Mouse (Mus musculus) limb, embryonic 10.5 days (tissue): ENCODE measurements around the gene Lypd9. TPM values are rescaled to one million over a fixed set of nuclear protein-coding genes. Genes with fewer than 3 reads are reported as not detected.
A peak's percentile ranks its signal among the peaks of the same experiment; 100 is the strongest.
"Not testable (repeated sequence)": the region's sequence is repeated elsewhere in the genome, so short reads cannot be mapped to it uniquely, and the experiment has no call there.

ENCODE experiments used
- DNase-seq: peaks from one replicate; pipeline ENCODE4 v3.0.0-alpha.2; 2017; ENCODE audit warnings: low spot score
- H3K27ac ChIP-seq: fragments of 300-500 bp; sonication (generic); 2 replicates; pipeline ENCODE4 v1.5.1; 2016; ENCODE audit warnings: mild to moderate bottlenecking
- H3K27me3 ChIP-seq: fragments of 300-500 bp; sonication (generic); 2 replicates; pipeline ENCODE4 v1.6.1; 2016; ENCODE audit warnings: low read depth, mild to moderate bottlenecking; ENCODE audit not compliant: poor library complexity, severe bottlenecking
- H3K36me3 ChIP-seq: fragments of 300-500 bp; sonication (generic); 2 replicates; pipeline ENCODE4 v1.6.1; 2016; ENCODE audit warnings: mild to moderate bottlenecking, moderate library complexity
- H3K4me1 ChIP-seq: fragments of 300-500 bp; sonication (generic); 2 replicates; pipeline ENCODE4 v1.6.1; 2016
- H3K4me3 ChIP-seq: fragments of 300-500 bp; sonication (generic); 2 replicates; pipeline ENCODE4 v1.5.1; 2016; ENCODE audit warnings: mild to moderate bottlenecking, moderate library complexity
- H3K9me3 ChIP-seq: fragments of 300-500 bp; sonication (generic); replicated peaks from 2 replicates; pipeline ENCODE4 v1.6.1; 2016; ENCODE audit warnings: mild to moderate bottlenecking
- WGBS: fragments of 180-500 bp; shearing (Covaris S2); methylation state at CpG from one replicate; pipeline ENCODE4 v1.1.7; 2016; 5-methylcytosine and 5-hydroxymethylcytosine counted together
- polyA plus RNA-seq: library from polyadenylated mRNA; unstranded; fragments of >200 nt; fragmentation: Nextera tagmentation; extraction: Ambion mirVana; gene quantifications from 2 replicates; pipeline ENCODE4 v1.2.1, GENCODE M21; 2016

The Lypd9 gene
- not detected in 2 replicates for polyA plus RNA-seq

- Histone ChIP-seq H3K4me1 (peaks cover 34% of the 10 kb centered on the region), H3K4me3 (no peak within 1 kb of the TSS), H3K27me3 (no peaks in the 10 kb centered on the region), H3K36me3 (no peaks in the 10 kb centered on the region), H3K9me3 (no peaks in the 10 kb centered on the region), H3K27ac (peak within 1 kb of the TSS; percentile 70)
- no peak for DNase-seq
- 95% methylated on average over 9 of the region's 9 CpGs for WGBS
These were observed at the start of gene Lypd9 for GRCm38 (mm10) chr11:58452759-58453158. Gene Lypd9 (minus strand): TSS chr11:58452923.

- not testable (repeated sequence) for H3K36me3 ChIP-seq, DNase-seq, H3K27me3 ChIP-seq, H3K4me1 ChIP-seq, H3K4me3 ChIP-seq, H3K9me3 ChIP-seq, H3K27ac ChIP-seq
These were observed 49.7 kb upstream of the Lypd9 start, which contains the start of gene Olfr331 for GRCm38 (mm10) chr11:58502472-58502871. Gene Olfr331 (minus strand): TSS chr11:58502572.

GRCm38 (mm10) chr11:58499290-58499689, 46.6 kb upstream of the Lypd9 start:
- Histone ChIP-seq H3K4me3 (no peak overlapping the region), H3K9me3 (no peaks in the 10 kb centered on the region), H3K27me3 (no peaks in the 10 kb centered on the region), H3K36me3 (no peaks in the 10 kb centered on the region), H3K4me1 (no peaks in the 10 kb centered on the region), H3K27ac (no peak overlapping the region)
- no peak for DNase-seq
- WGBS = 74% methylated on average over 3 of the region's 3 CpGs

DNA sequence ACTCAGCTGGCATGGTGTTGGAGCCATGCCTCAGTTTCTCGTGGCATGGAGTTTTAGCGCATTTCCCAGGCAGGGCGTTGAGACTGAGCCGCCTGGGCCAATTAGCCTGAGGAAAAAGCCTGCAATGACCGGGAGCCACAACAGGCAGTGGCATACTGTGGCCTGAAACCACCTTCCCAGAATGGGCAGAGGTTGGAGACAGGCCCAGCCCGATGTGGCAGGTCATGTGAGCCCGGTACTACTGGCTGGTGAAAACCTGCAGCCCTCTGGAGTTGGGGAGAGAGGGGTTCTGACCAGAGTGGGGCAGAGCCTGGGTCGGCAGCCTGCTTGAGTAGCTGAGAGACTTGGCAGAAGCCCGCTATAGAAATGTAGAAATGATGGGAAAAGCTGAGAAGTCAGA, 46.0 kb upstream of the Lypd9 start:
- no peak overlapping the region for H3K27ac ChIP-seq
- DNase-seq = no peak
- no peaks in the 10 kb centered on the region for H3K9me3 ChIP-seq
- H3K4me3 ChIP-seq = no peak overlapping the region
- 82% methylated on average over 9 of the region's 9 CpGs for WGBS
- H3K4me1 ChIP-seq = no peaks in the 10 kb centered on the region
- no peaks in the 10 kb centered on the region for H3K27me3 ChIP-seq
- H3K36me3 ChIP-seq = no peaks in the 10 kb centered on the region

GRCm38 (mm10) chr11:58492455-58492854, 39.7 kb upstream of the Lypd9 start, which contains the start of gene Olfr332:
Gene Olfr332 (minus strand): TSS chr11:58492555.
- Histone ChIP-seq H3K9me3 (no peaks in the 10 kb centered on the region), H3K27ac (no peak within 1 kb of the TSS), H3K4me1 (no peaks in the 10 kb centered on the region), H3K36me3 (no peaks in the 10 kb centered on the region), H3K4me3 (no peak within 1 kb of the TSS), H3K27me3 (no peaks in the 10 kb centered on the region)
- no peak for DNase-seq
- WGBS = 78% methylated on average over 2 of the region's 2 CpGs

DNA sequence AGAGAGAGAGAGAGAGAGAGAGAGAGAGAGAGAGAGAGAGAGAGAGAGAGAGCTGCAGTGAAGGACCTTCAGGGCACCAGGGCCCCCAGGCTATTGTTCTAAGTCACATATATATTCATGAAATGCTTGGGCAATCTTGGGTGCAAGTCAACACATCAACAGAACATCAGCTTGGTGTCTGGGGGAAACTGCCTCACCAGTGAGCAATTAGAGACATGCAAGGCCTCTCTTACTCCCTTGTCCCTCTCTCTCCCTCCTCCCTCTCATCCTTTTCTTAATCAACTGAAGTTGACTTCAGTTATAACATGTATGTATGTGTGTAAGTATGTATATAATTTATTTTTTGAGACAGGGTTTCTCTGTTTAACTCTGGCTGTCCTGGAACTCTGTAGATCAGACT, 9.4 kb upstream of the Lypd9 start, which contains the start of gene Olfr30:
Gene Olfr30, minus strand, starts transcription at position 101 of the 400 bp plus-strand sequence.
- DNase-seq = no peak
- H3K36me3 ChIP-seq = no peaks in the 10 kb centered on the region
- no peaks in the 10 kb centered on the region for H3K27me3 ChIP-seq
- no peaks in the 10 kb centered on the region for H3K4me1 ChIP-seq
- no peak within 1 kb of the TSS for H3K4me3 ChIP-seq
- H3K9me3 ChIP-seq = no peaks in the 10 kb centered on the region
- H3K27ac ChIP-seq = no peak within 1 kb of the TSS

DNA sequence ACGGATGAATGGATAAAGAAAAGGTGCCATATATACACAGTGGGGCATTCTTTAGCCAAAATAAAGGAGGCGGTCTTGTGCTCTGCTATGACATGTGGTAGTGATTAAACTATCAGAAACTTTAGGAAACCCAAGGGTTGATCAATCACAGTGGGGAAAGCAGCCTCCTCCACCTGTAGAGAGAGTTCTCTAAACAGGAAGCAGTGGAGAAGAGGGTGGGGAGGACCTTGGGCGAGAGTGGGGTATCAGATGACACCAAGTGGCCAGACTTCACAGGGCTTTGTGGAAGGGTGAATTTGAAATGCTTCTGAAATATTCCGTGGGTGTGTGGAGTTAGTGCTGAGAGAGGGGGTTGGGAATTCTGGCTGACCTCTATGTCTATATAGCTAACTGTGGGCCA, 869 bp upstream of the Lypd9 start:
- no peak for DNase-seq
- Histone ChIP-seq H3K27ac (peak overlapping the region; percentile 70; the same call in 1 of the 2 replicates), H3K4me1 (peaks cover 34% of the 10 kb centered on the region), H3K4me3 (no peak overlapping the region), H3K27me3 (no peaks in the 10 kb centered on the region), H3K36me3 (no peaks in the 10 kb centered on the region), H3K9me3 (no peaks in the 10 kb centered on the region)
- WGBS = 27% methylated on average over 4 of the region's 4 CpGs

DNA sequence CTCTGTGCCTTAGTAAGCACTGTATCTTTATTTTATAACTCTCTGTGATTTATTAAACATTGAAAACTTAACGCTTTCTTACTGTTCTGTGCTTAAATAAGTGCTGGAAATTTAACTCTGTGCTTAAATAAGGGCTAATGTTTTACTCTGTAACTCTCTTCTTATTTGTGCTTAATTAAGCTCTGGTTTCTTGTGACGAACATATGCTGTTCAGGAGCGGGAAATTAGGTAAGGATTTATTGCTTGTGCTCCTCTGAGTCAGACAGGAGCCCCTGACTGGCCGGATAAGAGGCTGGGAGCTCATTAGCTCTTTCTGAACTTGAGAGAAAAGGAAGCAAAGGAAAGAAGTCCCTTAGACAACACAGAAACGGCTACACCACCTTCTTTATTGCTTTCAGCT, 14.9 kb downstream of the Lypd9 start:
- H3K9me3 ChIP-seq = no peaks in the 10 kb centered on the region
- no peaks in the 10 kb centered on the region for H3K36me3 ChIP-seq
- no peak overlapping the region for H3K4me3 ChIP-seq
- DNase-seq = no peak
- no peaks in the 10 kb centered on the region for H3K27me3 ChIP-seq
- 20% methylated on average over 5 of the region's 5 CpGs for WGBS
- peak overlapping the region; percentile 70 for H3K27ac ChIP-seq
- H3K4me1 ChIP-seq = peaks cover 30% of the 10 kb centered on the region

DNA sequence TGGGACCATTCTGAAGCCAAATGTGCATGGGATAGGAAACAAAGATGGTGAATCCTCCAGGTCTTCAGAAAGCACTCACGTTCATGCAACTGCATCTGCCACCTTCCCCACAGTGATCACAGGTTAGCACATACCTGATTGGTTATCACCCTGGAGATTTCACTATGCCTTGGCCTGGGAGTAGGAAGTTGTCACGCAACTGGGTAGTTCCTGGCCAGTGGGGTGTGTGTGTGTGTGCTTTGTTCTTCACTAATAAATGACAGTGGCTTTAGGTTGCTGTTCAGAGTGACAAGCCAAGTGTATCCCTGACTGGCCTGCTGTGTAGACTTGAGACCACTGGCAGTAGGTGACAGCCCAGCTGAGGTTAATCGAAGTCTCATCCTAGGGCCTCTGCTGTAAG, 20.5 kb downstream of the Lypd9 start, which contains the start of gene Gm12253:
Gene Gm12253, plus strand, starts transcription at position 301 of the 400 bp plus-strand sequence.
- Histone ChIP-seq H3K36me3 (no peaks in the 10 kb centered on the region), H3K9me3 (no peaks in the 10 kb centered on the region), H3K4me1 (peaks cover 32% of the 10 kb centered on the region), H3K27me3 (no peaks in the 10 kb centered on the region), H3K4me3 (no peak within 1 kb of the TSS), H3K27ac (no peak within 1 kb of the TSS)
- 86% methylated on average over 3 of the region's 3 CpGs for whole genome bisulfite sequencing
- no peak for DNase-seq

- Histone ChIP-seq H3K27ac (no peak within 1 kb of the TSS), H3K9me3 (no peaks in the 10 kb centered on the region), H3K4me1 (peaks cover 12% of the 10 kb centered on the region), H3K27me3 (no peaks in the 10 kb centered on the region), H3K36me3 (no peaks in the 10 kb centered on the region), H3K4me3 (no peak within 1 kb of the TSS)
- WGBS = 66% methylated on average over 1 of the region's 1 CpGs
- DNase-seq = no peak
These were observed 31.9 kb downstream of the Lypd9 start, which contains the start of gene 1810065E05Rik for GRCm38 (mm10) chr11:58420815-58421214. Gene 1810065E05Rik (plus strand): TSS chr11:58421111.

DNA sequence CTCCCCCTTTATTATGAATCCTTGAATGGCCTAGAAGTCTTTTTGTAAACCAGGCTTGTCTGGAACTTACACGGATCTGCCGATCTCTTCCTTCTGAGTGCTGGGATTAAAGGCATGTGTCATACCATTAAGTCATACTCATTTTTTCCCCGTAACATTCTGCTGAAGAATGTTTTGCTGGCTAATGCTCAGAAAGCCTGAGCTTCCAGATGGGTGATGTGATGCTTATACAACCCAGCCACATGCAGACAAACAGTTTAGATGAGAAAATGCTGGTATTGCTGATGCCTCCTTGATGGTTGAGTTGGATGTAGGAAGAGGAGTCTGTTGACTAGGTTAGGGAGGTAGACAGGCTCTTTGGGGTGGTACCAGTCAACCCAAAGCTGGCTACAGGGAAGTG, 34.4 kb downstream of the Lypd9 start:
- no peak for DNase-seq
- WGBS = 87% methylated on average over 3 of the region's 3 CpGs
- no peaks in the 10 kb centered on the region for H3K27me3 ChIP-seq
- no peaks in the 10 kb centered on the region for H3K36me3 ChIP-seq
- no peak overlapping the region for H3K4me3 ChIP-seq
- peaks cover 12% of the 10 kb centered on the region for H3K4me1 ChIP-seq
- H3K9me3 ChIP-seq = no peaks in the 10 kb centered on the region
- no peak overlapping the region for H3K27ac ChIP-seq

- Histone ChIP-seq H3K4me1 (no peaks in the 10 kb centered on the region), H3K27ac (no peak overlapping the region), H3K4me3 (no peak overlapping the region), H3K9me3 (no peaks in the 10 kb centered on the region), H3K27me3 (no peaks in the 10 kb centered on the region), H3K36me3 (no peaks in the 10 kb centered on the region)
- no peak for DNase-seq
- 87% methylated on average over 3 of the region's 3 CpGs for WGBS
These were observed 44.7 kb downstream of the Lypd9 start for GRCm38 (mm10) chr11:58408066-58408465.

- H3K4me1 ChIP-seq = 0 out of 2 replicates have a peak, but pooled peaks cover 3% of the 10 kb centered on the region
- DNase-seq = no peak
- H3K4me3 ChIP-seq = no peak overlapping the region
- H3K27me3 ChIP-seq = no peaks in the 10 kb centered on the region
- H3K27ac ChIP-seq = no peak overlapping the region
- no peaks in the 10 kb centered on the region for H3K9me3 ChIP-seq
- H3K36me3 ChIP-seq = no peaks in the 10 kb centered on the region
- WGBS = 68% methylated on average over 5 of the region's 5 CpGs
These were observed 52.1 kb downstream of the Lypd9 start for GRCm38 (mm10) chr11:58400655-58401054.
